Mouse (Mus musculus): ENCODE data around the gene Gm38655.
"Not testable (repeated sequence)": the region's sequence is repeated elsewhere in the genome, so short reads cannot be mapped to it uniquely, and the experiment has no call there.

Gene Gm38655

DNA sequence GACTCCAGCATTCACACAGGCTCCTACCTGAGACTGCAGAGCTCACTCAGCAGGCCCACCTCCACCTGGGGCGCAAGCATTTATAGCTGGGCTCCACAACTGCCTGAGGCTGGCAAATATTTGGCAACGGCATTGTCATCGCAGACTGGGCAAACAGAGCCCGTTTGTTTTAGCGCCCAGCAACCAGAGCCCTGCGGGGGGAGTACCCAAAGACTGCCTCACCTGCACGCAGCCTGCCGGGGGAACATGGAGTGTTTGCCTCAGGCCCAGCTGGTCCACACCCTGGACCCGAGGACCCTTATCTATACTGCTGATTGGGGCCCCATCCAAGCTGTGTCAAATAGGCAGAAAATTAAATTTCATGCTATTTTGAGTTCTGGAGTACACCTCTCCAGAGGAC lies at the start of gene Gm38655:
Gm38655 (minus strand) TSS at position 61 of the 400 bp plus-strand sequence.
- DNase-seq (ENCODE audit: low spot score), result no peak

DNA sequence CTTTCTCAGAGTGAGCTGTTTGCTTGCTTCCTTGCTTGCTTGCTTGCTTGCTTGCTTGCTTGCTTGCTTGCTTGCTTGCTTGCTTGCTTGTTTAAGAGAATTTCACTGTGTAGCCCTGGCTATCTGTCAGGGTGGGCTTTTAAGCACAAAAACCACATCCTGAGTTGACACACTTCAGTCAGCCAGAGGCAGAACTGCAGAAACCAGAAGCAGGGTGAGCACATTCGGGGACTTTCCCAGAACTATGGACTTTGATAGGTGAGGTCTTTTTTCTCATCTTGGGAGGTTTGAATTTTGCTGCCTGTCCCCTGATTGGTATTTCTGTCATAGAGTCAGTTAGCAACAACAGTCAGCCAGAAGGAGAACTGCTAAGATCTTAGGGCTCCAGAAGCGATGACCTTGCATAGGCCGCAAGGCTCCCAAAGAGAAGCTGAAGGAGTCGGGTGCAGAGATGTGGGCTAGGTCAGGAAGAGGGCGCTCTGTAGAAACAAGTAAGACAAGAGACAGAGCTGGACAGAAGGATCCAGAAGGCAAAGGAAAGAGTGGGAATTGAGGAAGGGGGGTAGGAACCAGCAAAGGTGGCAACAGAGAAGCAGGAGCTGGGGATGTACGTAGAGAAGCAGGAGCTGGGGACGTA lies 49.4 kb upstream of the Gm38655 start:
- DNase-seq (ENCODE audit: low spot score), result no peak

DNA sequence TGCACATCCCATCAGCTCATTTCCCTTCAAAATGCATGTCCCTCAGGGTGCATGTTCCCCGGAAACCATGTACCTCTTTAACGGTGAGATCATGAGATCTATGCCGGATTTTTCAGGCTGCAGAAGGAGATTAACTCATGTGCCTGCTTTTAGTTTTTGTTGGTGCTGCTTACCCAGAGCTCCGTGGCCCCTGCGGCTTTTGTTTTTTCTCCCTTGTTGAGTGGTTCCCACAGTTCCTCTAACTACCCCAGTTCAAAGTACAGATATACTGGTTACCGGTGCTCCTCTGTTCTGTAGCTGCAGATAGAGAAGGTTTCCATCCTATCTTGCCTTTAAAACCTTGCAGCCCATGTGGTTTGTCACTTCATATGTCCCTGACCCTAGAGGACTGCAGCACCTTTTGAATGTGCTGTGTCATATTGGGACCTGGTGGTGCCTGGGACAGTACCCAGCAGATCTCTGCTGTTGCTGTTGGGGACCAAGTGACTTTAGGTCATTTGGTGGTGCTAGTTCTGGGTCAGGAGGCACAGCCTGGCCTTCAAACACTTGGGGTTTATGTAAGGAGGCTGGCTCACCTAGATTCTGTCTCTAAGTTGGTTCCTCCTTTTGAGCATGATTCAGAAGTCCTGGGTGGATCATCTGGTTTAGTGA lies 47.8 kb upstream of the Gm38655 start:
- DNase-seq (ENCODE audit: low spot score), result no peak

DNA sequence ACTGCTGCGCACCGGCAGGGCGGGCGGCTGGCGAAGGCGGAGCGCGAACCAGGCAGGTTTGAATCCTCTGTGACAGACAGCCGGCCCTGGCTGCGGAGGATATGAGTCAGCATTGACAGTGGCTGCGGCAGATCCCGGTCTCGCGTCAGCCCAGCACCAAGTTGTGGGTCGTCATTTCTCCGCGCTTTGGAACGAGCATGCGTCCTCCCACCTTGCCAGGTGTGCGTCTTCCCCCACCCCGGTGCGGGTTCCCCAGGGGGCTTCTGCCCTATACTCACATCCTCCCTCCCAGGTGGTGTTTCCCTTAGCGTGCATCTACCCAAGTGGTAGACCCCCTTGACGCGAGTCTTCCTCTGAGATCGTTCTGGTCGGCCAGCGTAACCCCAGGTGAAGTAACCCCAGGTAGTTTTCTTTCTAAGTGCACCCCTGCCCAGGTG lies 47.3 kb upstream of the Gm38655 start:
- DNase-seq (ENCODE audit: low spot score), result not testable (repeated sequence)

DNA sequence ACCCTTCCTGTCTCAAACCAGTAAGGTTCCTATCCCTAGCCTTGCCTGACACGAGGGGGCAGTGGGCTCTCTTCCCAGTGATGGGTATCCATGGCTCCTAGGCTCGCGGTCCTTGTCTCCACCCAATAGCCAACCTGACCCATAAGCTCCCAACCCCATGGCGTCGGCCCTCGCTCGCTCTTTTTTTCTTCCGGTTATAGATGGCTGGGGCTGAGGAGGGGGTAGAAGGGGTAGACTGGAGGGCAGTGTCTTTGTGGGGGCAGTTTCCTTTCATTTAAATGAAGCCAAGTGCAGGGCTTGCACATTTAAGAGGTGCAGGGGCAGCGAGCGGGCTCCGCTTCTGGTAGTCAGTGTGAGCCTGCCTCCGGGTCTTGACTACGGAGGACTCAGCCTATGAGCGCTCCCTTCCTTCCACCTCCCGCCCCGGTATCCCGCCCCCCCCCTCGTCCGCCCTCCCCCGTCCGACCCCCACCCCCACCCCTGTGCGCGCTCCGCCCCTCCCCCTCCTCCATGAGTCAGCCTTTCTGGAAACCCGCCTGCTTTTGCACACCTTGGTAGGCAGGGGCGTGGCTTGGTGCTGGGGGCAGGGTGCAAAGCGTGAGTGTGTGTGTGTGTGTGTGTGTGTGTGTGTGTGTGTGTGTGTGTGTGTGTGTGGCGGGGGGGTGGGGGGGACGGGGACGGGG lies 46.7 kb upstream of the Gm38655 start:
- DNase-seq (ENCODE audit: low spot score), result no peak

DNA sequence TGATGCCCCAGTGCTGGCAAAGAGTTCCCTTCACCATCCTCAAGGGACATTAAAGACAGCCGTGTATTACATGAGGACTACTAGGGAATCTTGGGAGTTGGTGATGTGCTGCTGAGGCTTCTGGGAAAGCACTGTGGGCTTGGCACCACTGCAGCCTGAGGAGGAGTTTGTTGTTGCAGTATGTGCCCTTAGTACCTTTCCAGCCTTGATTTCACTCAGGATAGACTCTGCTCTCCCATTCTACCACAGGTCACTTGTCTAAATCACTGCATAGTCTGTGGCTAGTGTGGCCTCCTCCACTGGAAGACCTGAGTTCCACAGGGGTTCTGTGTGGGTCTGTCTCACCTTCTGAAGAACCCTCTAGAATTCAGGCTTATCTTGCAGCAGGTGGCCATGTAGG lies 45.5 kb upstream of the Gm38655 start:
- no peak for DNase-seq (ENCODE audit: low spot score)

DNA sequence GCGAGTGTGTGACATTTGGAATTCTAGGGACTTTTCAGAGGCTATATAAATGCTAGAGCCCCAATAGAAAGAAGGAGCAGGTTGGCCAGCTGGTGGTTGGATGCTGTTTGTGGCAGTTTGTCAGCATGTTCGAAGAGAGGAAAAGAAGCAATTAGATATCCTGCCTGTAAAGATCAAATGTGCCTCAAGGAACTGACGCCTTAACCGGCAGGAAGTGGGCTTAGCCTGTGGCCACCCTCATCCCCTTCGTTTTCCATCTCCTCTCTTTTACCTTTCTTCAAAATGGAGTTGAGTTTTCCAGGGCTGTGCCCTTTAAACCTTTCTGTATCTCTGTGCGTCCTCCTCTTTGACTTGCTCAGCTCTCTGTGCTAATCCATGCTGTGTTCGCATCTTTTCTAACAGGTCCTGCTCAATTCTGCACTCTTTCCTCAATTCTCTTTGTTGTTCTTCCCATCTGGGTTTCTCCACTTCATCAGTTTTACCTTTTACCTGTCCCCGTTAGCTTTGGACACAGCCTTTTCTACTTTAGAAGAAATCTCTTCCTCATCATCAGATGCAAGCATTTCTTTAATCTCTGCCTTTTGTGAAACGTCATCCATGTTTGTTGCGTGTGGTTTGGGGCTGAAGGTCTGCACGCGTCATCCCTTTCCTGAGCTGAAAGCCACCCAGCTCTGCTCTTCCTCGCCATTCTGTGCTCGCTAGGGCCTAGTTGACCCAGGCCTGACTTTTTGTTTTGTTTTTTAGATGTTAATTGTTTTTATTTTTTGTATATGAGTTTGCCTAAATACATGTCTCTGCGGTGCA lies 44.4 kb upstream of the Gm38655 start:
- no peak for DNase-seq (ENCODE audit: low spot score)

DNA sequence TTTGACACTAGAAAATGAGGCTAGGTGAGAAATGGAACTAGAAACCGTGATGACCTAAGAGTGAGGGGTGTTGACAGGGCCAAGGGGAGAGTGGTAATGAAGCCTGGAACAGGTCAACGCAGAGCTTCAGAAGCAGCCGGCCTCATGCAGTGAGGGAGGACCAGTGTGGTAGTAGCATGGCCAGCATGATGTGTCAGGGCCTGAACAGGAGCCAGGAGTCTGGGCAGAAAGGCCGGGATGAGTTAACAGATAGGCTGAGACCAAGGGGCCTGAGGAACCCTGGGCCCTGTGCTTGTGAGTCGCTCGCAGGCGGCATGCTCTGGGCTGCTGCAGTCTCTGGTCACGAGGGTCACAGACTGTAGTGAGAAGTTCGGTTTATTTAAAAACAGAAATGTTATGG lies 43.7 kb upstream of the Gm38655 start:
- no peak for DNase-seq (ENCODE audit: low spot score)

DNA sequence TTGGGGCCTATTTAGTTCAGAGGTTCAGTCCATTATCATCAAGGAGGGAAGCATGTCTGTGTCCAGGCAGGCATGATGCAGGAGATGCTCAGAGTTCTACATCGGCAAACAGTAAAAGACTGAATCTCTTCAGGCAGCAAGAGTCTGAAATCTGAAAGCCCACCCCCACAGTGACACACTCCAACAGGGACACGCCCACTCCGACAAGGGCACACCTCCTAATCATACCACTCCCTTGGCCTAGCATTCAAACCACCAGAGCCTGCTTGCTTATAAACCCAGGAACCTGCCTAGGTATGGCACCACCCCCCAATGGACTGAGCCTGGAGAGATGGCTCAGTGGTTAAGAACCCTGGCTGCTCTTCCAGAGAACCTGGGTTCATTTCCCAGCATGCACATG lies 40.2 kb upstream of the Gm38655 start:
- no peak for DNase-seq (ENCODE audit: low spot score)

DNA sequence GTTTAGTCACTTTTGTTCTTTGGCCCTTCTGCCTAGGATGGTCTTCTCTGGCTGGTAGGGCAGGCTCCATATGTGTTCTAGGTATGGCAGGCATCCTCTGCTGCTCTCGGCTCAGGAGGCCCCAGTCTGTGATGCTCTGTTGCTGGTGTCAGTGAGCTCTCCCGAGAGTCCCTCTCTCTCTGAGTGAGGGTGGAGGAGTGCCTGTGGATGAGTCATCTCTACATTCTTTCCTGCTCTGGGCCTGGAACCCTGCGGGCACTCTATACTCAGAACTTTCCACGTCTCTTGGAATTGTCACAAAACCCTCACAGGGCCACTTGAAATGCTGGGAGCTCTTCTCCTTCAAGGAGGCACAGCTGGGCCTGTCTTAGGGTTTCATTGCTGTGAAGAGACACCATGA lies 36.4 kb upstream of the Gm38655 start:
- DNase-seq (ENCODE audit: low spot score), result no peak

DNA sequence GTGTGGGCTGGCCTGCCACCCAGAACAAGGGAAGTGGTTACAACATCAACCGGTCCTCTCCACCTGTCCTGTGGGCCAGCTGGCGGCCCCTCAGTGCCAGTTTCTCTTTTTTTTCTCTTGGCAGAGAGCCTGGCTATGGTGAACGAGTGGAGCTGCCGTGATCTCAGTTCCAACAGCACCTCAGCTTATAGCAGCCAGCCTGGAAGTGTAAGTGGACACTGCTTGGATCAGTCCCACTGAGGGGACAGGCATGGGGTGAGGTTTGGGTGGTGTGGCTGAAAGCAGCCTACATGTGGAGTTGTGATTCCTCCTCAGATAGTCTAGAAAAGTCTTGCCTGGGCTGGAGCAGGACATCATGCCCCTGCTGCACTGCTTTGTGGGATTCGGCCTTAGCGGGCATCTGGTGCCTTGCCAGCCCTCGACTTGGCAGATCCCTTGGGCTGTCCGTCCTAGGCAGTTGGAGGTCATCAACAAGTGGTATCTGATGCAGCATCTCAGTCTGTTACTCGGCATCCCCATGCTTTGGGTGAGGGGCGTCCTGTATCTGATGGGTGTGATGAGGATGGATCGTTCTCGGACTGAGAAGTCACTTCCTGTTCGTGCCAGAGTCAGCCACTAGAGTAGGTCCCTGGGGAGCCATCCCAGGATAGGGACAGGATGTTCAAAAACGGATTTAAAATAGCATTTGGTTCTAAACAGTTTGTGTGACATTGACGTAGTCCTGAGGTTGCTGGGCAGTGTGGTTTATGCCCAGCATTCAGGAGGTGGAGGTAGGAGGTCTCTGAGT lies 35.6 kb upstream of the Gm38655 start:
- DNase-seq (ENCODE audit: low spot score), result no peak

DNA sequence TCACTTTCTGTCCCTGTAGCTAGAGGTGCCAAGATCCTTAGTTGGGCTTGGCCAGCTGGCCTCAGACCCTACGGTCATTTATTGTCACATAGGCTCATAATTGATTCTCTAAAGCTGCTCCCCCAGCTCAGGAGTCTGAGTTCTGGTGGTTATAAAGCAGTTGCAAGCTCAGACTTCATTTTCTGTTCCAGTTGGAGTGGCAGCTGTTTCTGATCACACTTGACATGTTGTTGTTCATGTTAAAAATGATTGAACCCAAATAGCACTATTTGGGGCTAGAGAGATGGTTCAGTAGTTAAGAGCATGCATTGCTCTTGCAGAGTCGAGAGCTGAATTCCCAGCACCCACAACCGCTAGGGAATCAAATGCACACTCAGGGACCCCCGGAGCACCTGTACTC lies 34.7 kb upstream of the Gm38655 start:
- DNase-seq (ENCODE audit: low spot score), result no peak

DNA sequence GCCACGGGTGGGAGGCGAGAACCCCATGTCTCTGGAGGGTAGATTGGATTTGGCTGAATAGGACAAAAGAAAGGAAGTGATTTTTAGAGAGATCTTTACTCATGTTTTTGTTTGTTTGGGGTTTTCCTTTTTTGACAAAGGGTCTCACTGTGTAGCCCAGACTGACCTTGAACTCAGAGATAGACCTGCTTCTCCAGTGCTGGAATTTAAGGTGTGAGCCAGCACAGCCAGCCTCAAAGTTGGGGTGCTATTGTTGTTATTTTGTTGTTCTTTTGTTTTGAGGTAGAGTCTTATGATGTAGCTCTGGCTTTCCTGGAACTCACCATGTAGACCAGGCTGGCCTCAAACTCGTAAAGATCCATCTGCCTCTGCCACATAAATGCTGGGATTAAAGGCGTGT lies 27.1 kb upstream of the Gm38655 start:
- no peak for DNase-seq (ENCODE audit: low spot score)

DNA sequence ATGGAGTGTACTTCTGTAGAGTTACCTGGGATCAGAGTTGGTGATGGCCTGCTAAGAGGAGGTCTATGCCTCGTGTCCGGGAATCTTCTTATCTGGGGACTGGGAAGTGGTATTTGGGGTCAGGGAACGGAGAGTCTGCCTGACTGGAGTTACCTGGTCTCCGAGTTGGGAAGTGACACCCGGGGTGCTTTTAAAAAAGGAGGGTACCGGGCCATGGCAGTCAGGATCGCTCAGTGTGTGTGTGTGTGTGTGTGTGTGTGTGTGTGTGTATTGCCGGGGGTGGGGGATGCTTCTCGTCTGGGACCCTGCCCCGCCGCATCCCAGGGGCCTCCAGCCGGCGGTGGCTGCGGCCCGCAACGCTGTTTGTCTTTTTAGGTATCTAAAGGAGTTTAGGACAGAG lies 13.8 kb upstream of the Gm38655 start:
- no peak for DNase-seq (ENCODE audit: low spot score)

DNA sequence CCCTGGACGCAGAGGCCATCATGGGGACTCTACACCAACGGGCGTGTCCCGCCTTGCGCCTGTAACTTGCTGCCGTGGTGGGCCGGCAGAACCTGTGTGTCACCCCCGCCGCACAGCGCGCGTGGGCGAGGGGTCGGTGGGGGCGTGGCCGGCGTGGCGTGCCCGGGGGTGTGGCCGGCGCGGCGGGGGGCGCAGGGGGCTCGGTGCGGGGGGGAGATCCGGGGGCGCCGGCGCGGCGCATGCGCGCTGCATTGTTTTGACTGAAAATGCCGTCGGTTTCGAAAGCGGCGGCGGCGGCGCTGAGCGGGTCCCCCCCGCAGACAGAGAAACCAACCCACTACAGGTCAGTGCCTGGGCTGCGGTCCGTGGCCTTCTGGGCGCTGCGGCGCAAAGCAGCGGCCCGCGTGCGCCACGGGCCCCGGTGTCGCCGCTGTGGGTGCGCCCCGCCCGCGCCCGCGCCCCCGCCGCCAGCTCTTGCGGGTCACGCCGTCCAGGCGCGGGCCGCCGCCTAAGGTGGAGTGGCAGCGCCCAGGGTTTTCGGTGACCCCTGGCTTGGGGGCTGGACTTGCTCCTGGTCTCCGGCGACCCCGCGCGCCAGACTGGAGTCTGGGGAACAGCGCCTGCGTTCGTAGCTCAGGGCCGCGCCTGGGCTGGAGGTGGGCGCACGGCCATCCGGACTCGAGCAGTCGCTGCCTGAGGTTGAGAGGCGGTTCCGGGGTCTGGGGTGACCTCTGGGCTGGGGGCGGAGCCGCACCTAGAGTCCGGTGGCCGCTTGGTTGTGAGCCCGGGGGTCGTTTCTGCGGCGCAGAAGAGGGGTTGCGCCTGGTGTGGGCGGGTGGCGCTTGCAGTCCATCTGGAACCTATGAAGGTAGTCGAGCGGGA lies 13.1 kb upstream of the Gm38655 start, which contains the start of gene Unkl:
Unkl (plus strand) TSS at position 248 of the 882 bp plus-strand sequence.
- DNase-seq (ENCODE audit: low spot score), result no peak

DNA sequence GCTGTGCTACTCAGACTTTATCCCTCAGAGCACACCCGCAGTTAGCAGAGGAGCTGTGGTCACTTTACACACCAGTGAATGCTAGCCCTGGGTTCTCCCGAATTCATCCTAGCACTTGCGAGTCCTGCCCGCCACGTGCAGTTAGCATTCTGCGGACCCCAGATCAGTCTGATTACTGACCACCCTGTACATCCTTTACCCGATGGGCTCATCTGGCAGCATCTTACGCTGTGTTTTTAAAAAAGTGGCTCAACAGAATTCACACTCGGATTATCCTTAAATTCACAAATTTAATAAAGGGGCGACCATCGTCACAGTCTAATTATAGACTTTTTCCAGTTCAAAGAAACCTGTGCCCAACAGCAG lies 12.5 kb upstream of the Gm38655 start:
- no peak for DNase-seq (ENCODE audit: low spot score)

DNA sequence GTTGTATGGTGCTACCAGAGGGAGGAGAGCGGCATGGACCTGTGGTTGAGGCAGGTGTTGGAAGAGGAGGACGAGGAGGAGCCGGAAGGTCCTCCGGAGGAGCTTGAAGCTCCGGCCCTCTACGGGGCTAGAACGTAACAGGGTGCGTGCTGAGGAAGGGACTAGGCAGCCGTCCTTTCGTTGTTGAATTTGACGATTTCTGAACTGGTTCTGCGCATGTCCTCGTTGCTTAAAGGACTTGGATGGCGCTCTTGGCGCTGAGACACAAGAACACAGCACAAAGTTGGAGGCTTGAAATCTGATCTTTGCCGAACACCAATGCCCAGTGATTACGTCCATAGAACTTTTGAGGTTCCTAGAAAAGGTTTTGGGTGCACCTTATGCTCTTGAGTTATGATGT lies 9.7 kb upstream of the Gm38655 start:
- DNase-seq (ENCODE audit: low spot score), result no peak

DNA sequence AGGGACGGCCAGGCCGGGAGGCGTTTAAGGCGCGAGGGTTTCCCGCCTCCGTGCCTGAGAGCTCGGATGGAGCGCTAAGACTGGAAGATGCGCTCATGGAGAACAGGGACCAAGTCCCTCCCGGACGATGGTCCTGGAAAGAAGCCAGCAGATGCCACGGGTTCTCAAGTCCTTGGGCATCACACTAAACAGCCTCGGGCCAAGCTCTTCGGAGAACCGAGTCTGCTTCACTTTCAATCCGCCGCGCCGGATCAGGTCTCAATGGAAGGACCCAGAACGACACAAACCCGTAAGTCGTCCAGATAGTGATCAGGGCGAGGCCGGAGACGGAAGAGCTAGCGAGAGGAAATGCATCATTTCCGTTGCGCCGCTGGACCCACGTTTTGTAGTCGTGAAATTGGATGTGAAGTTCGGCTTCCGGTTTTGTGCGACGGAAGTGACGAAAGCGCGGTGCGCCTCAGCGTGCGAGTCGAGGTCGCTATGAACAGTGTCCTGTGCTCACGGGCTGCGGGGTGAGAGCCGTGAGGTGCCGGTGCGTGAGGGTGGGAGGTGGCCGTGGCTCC lies 8.9 kb upstream of the Gm38655 start, which contains the start of gene BC003965:
BC003965 (plus strand) TSS at position 426 of the 563 bp plus-strand sequence.
- DNase-seq (ENCODE audit: low spot score), result peak; percentile 97

DNA sequence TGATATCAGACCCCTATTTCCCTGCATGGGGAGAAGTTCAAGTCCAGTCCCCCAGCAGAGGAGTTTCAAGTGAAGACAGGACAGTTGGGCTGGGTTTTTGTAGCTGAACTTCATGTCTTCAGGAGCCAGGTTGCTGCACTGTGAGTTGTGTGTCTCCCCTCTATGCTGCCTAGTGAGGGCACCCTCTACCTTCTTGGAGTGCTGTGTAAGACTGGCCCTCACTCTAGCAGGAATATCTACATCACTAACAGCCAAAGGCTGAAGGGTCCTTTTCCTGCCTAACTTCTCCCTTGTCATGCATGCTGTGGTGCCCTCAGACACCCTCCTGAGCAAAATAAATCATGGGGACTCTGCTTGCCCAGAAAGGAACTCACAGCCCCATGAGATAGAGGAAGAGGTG lies 8.0 kb upstream of the Gm38655 start:
- no peak for DNase-seq (ENCODE audit: low spot score)

DNA sequence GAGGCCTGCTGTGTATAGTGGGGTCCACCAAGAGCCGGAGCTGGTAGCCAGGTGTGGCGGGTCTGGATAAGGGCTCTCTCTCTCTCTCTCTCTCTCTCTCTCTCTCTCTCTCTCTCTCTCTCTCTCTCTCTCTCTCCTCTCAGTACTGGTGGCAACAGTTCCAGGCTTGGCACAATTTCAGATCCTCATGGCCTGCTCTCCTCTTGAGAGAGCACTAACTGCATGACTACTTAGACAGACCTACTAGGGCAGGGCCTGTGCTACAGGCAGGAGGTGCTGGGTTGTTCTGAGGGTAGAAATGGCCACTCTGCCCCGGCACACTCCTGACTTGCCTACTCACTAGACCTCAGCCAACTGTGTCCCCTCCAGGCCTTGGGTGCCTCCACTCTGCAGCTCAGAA lies 2.7 kb downstream of the Gm38655 start:
- no peak for DNase-seq (ENCODE audit: low spot score)
